Mouse (Mus musculus) liver, adult 2 months (tissue): ENCODE results near the gene Sh3pxd2a. TPM values are rescaled to one million over a fixed set of nuclear protein-coding genes. Genes with fewer than 3 reads are reported as not detected.
A peak's percentile ranks its signal among the peaks of the same experiment; 100 is the strongest.

Experiments used
- DNase-seq: peaks from one replicate; pipeline ENCODE4 v3.0.0-alpha.2; 2011; ENCODE audit warnings: low read depth, low spot score; ENCODE audit errors: extremely low read depth
- H3K27ac ChIP-seq: fragments of 200-500 bp; replicated peaks from 2 replicates; pipeline ENCODE4 v1.5.1; 2012; ENCODE audit warnings: low read depth, mild to moderate bottlenecking, control low read depth, inconsistent platforms, low read length; ENCODE audit not compliant: insufficient read depth
- H3K27me3 ChIP-seq: fragments of 200-500 bp; 2 replicates; pipeline ENCODE4 v1.6.1; 2012; ENCODE audit warnings: mild to moderate bottlenecking, moderate library complexity, low read length, inconsistent platforms; ENCODE audit not compliant: control insufficient read depth, insufficient read depth
- H3K36me3 ChIP-seq: fragments of 200-500 bp; 2 replicates; pipeline ENCODE4 v1.6.1; 2012; ENCODE audit warnings: low read length, inconsistent platforms; ENCODE audit not compliant: control insufficient read depth, insufficient read depth
- H3K4me1 ChIP-seq: fragments of 200-500 bp; 2 replicates; pipeline ENCODE4 v1.6.1; 2011; ENCODE audit warnings: low read length; ENCODE audit not compliant: control insufficient read depth, insufficient read depth
- H3K4me3 ChIP-seq: fragments of 200-500 bp; 2 replicates; pipeline ENCODE4 v1.5.1; 2011; ENCODE audit warnings: low read depth, mild to moderate bottlenecking, control low read depth, low read length, moderate library complexity; ENCODE audit not compliant: insufficient read depth
- H3K79me2 ChIP-seq: fragments of 200-500 bp; 2 replicates; pipeline ENCODE4 v1.6.1; 2012; ENCODE audit warnings: inconsistent platforms, mild to moderate bottlenecking, low read length, moderate library complexity; ENCODE audit not compliant: control insufficient read depth, insufficient read depth
- H3K9ac ChIP-seq: fragments of 200-500 bp; 2 replicates; pipeline ENCODE4 v1.6.1; 2012; ENCODE audit warnings: low read depth, mild to moderate bottlenecking, control low read depth, inconsistent platforms, low read length
- CTCF ChIP-seq: fragments of 200-500 bp; IDR thresholded peaks from 2 replicates; pipeline ENCODE4 v1.5.1; 2011; ENCODE audit warnings: low read depth, low read length, control low read depth
- POLR2A ChIP-seq: fragments of 200-500 bp; IDR thresholded peaks from 2 replicates; pipeline ENCODE4 v1.6.1; 2011; ENCODE audit warnings: low read length, control low read depth; ENCODE audit not compliant: insufficient read depth; ENCODE audit errors: extremely low read depth
- WGBS: fragments of 180-500 bp; shearing (Covaris S2); methylation state at CpG from one replicate; pipeline ENCODE4 v1.1.7; 2018; 5-methylcytosine and 5-hydroxymethylcytosine counted together
- polyA plus RNA-seq: library from polyadenylated mRNA; depleted of rRNA; stranded (reverse); fragments of >200 nt; gene quantifications from 2 replicates; pipeline ENCODE4 v1.2.3, GENCODE M21; 2012
- total RNA-seq: library from RNA; depleted of rRNA; stranded (reverse); fragments of >200 nt; gene quantifications from 2 replicates; pipeline ENCODE4 v1.2.3, GENCODE M21; 2014

Gene Sh3pxd2a
- total and polyA plus RNA-seq, 2 experiments = 4.2 to 10.0 TPM

DNA sequence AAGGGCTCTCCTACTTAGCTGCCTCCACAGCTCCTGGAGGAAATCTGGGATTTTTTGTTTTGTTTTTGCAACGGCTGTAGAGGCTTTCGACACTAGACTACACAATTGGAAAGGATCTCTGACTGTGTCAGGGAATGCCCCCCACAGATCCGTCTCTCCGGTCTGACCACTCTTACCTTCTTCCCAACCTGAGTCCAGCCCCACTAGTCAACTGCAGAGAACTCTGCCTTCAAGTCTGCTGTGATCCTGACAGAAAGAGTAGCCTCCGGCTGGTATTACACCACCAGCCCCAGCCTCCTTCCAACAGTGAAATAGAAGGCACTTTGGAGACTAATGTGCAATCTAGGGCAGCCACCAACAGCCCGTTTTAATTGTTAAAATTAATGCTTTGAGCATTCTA lies 1.5 kb downstream of the Sh3pxd2a start:
- Histone ChIP-seq H3K36me3 (no peaks in the 10 kb centered on the region), H3K4me3 (peak overlapping the region; percentile 3; the same call in 1 of the 2 replicates), H3K79me2 (peaks cover 23% of the 10 kb centered on the region; the same call in 1 of the 2 replicates), H3K27ac (peak overlapping the region; percentile 36), H3K4me1 (peaks cover 34% of the 10 kb centered on the region), H3K27me3 (no peaks in the 10 kb centered on the region), H3K9ac (peak overlapping the region; percentile 31; the same call in 1 of the 2 replicates)
- WGBS = 32% methylated on average over 6 of the region's 6 CpGs
- DNase-seq = no peak
- TF ChIP-seq CTCF (no peak), POLR2A (no peak)

DNA sequence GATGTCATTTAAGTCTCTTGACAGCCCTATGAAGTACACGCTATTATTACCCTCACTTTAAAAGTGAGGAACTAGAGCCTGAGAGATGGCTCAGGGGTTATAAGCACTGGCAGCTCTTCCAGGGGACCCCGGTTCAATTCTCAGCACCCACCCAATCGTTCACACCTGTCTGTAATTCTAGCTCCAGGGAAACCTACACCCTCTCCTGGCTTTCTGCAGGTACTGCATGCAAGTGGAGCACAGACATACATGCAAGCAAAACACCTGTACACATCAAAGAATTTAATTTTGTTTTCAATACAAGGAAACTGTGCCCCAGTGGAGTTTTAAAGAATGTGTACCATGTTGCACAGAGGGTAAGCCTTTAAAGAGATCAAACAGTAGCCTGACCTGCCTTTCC lies 2.4 kb downstream of the Sh3pxd2a start:
- H3K4me3 ChIP-seq = no peak overlapping the region
- no peak for DNase-seq
- no peaks in the 10 kb centered on the region for H3K27me3 ChIP-seq
- no peaks in the 10 kb centered on the region for H3K36me3 ChIP-seq
- peak; percentile 23; the same call in 1 of the 2 replicates for TF ChIP-seq CTCF
- no peak for TF ChIP-seq POLR2A
- peaks cover 42% of the 10 kb centered on the region for H3K4me1 ChIP-seq
- H3K79me2 ChIP-seq = peaks cover 23% of the 10 kb centered on the region; the same call in 1 of the 2 replicates
- 62% methylated on average over 3 of the region's 3 CpGs for WGBS
- H3K9ac ChIP-seq = no peak overlapping the region
- H3K27ac ChIP-seq = peak overlapping the region; percentile 18; the same call in 1 of the 2 replicates

DNA sequence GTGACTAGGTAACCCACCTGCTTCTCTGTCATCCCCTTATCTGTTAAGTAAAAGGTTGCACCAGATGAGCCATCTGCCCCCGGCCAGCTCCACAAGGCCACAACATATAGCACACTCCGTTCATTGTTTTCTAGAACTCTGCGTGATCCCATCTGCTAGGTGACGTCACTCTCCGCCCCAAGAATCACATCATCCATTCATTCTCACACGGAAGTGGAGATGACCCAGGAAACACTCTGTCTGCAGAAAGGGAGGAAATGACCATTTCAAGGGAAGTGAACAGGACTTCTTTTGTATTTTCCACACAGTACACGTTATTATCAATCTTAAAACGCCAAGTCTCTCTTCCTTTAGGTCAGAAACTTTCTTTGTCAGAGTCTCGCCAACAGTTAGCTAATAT lies 2.8 kb downstream of the Sh3pxd2a start:
- H3K4me1 ChIP-seq = peaks cover 44% of the 10 kb centered on the region
- no peak for DNase-seq
- WGBS = 54% methylated on average over 9 of the region's 9 CpGs

DNA sequence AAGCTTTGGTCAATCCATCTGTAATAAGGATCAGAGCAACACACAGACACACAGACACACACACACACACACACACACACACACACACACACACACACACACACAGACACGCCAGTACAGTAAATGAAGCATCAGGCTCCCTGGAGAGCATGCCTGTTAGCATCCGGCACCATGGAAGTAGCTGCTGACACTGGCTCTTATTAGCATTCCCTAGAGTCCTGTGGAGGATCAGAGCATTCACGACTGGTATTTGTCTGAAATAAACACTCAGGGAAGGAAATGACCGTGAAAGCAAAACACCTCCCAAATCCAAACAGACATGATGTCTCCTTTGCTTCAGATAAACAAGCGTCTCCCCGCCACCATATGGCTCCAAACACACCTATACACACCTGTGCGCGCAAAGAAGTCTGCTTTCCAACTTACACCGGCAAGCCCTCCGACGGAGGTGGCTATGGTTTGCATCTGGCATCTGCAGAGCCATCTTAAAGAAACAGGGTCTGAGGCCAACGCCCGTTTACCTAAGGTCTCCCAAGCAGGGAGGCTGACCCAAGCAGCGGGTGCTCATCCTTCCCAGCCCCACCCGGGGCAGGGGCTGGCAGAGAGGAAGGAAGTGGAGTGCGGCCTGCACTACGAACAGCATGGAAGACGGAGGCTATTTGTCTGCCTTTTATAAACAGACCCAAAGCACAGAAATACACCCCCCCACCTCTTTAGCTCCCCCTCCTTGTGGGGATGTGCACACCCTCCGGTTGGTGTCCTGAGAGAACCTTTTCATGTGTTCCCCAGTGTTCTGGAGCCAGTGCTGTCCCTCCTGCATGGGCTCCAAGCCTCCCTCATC lies 3.9 kb downstream of the Sh3pxd2a start:
- Histone ChIP-seq H3K27me3 (no peaks in the 10 kb centered on the region), H3K79me2 (peaks cover 27% of the 10 kb centered on the region; the same call in 1 of the 2 replicates), H3K36me3 (no peaks in the 10 kb centered on the region), H3K27ac (no peak overlapping the region), H3K4me1 (peaks cover 49% of the 10 kb centered on the region), H3K9ac (no peak overlapping the region), H3K4me3 (no peak overlapping the region)
- 66% methylated on average over 19 of the region's 19 CpGs for WGBS
- TF ChIP-seq CTCF (no peak), POLR2A (no peak)
- no peak for DNase-seq

More for the DNA sequence above, 2.8 kb downstream of the Sh3pxd2a start:
- H3K27ac ChIP-seq = no peak overlapping the region
- no peak overlapping the region for H3K4me3 ChIP-seq
- TF ChIP-seq CTCF (no peak), POLR2A (no peak)
- no peaks in the 10 kb centered on the region for H3K36me3 ChIP-seq
- H3K9ac ChIP-seq = no peak overlapping the region
- H3K79me2 ChIP-seq = peaks cover 23% of the 10 kb centered on the region; the same call in 1 of the 2 replicates
- no peaks in the 10 kb centered on the region for H3K27me3 ChIP-seq

DNA sequence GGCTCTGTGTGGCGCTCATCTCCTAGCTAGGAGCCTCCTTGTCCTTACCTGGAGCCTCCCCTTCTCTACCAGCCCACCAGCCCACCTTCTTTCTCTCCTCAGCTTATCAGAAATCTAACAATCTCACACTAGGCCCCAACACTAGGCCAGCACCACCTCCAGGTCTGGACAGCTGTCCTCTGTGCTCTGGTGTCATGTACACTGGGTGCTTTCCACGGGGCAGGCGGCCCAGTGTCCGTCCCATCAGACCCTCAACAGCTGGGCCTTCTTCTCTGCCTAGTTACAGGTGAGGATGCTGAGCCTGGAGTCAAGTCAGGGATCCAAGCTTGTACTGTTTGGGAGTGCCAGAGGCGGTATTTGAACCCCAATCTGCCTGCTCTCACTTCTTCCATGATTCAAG lies 5.0 kb downstream of the Sh3pxd2a start:
- TF ChIP-seq POLR2A (no peak), CTCF (no peak)
- Histone ChIP-seq H3K4me1 (peaks cover 60% of the 10 kb centered on the region), H3K79me2 (peaks cover 31% of the 10 kb centered on the region; the same call in 1 of the 2 replicates), H3K27me3 (no peaks in the 10 kb centered on the region), H3K36me3 (no peaks in the 10 kb centered on the region), H3K27ac (peak overlapping the region; percentile 77), H3K4me3 (no peak overlapping the region), H3K9ac (peak overlapping the region; percentile 12; the same call in 1 of the 2 replicates)
- WGBS = 82% methylated on average over 5 of the region's 5 CpGs
- no peak for DNase-seq
